Mouse (Mus musculus) T-helper 1 cell (primary cell): Measurements from ENCODE around the gene Wdtc1.

ENCODE experiments used
- in situ Hi-C: fragments of 300-600 bp; cut with MboI, MseI; formaldehyde crosslinking; loops from one replicate; pipeline ENCODE4 v1.15.1; 2025; ENCODE audit warnings: high pct_unique_total_duplicates

Wdtc1 gene

GRCm38 (mm10) chr4:133255392-133255791, 97.9 kb downstream of the Wdtc1 start:
- in situ Hi-C loops: no loop called here

DNA sequence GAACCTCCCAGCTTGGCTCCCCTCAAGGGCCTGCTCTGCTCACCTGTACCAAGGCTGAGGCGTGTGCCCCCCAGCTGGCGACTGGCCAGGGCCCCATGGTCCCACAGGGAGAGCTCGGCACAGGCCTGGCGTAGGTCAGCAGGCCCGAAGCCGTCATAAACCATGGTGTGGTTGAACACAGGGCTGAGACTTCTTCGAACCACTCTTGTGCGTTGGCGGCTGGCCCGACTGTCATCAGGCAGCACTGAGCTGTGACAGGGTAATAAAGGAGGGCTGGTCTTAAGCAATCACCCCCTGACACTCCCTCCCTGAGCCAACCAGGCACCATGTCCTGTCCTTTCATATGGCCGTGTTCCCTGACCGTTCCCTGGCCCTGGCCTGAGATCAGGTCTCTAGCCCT, 99.9 kb downstream of the Wdtc1 start:
- in situ Hi-C loops: no loop called here

DNA sequence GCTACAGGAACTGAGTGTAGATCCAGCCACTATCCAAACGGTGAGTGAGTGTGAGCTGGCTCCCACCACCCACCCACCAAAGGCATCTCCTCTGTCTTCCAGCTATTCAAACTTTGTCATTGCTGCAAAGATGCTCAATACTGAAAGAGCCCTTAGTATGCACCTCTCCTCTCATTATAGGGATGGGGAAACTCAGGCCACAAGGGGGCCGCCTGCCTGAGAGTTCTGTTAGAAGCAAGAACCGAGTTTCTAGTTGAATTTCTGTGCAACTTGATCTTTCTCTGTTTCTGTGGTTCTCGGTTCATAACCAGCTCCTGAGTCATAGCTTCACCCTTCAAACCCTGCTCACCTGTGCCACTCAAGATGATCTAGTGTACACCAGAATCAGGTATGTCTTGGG, 101.2 kb downstream of the Wdtc1 start:
- in situ Hi-C loops: no loop called here

GRCm38 (mm10) chr4:133251214-133251613, 102.1 kb downstream of the Wdtc1 start:
- in situ Hi-C loops: no loop called here

DNA sequence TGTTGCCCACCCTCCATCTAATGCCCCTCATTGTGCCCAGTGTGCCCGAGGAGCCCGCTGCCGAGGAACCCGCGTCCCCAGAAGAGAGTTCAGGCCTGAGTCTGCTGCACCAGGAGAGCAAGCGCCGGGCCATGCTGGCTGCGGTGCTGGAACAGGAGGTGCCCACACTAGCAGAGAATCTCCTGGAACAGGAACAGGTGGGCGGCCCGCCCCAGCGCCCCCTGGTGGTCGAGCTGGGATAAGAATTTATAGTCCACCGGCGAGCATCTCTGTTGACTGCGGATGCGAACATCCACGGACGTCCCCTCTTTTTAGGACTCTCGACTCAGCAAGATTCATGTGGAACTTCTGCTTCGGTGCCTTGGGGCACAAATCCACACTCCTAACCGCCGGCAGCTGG, 102.7 kb downstream of the Wdtc1 start:
- in situ Hi-C loops: no loop called here

DNA sequence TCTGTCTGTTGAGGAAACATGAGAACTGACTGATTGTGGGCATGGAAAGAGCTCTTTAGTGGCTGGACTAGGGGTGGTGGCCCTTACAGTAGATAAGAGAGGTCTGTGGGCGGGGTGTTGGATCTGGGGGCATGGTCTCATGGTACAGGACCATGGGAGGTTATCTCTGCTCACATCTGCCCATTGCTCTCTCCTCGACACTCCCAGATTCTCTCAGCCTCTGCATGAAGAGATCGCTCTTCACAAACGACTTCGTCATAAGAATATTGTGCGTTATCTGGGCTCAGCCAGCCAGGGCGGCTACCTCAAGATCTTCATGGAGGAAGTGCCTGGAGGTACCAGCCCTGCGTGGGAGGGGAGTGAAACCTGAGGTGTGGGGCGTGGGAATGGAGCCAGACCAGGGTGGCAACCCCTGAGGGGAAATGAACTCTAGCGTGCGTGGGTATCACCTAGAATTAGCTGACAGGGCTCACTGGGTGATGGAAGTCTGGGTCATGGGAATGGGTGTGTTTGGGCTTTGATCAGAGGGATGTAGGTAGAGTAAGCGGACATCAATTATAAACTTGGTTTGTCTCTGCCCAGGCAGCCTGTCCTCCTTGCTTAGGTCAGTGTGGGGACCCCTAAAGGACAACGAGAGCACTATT, 105.4 kb downstream of the Wdtc1 start:
- in situ Hi-C loops: no loop called here

- in situ Hi-C loops: no loop called here
These were observed 106.2 kb downstream of the Wdtc1 start for GRCm38 (mm10) chr4:133247072-133247471.

- in situ Hi-C loops: no loop called here
These were observed 109.0 kb downstream of the Wdtc1 start for GRCm38 (mm10) chr4:133244289-133244688.

DNA sequence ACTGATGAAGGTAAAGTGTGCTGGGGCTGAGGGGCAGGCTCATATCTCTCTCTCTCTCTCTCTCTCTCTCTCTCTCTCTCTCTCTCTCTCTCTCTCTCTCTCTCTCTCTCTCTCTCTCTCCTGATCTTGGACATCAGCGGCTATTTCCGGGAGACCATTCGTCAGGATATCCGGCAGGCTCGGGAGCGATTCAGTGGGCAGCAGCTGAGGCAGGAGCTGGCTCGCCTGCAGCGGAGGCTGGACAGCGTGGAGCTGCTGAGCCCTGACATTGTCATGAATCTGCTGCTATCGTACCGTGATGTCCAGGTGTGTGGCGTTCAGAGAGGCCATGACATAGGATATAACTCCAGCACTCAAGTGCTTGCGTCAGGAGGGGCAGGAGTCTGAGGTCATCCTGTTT, 109.7 kb downstream of the Wdtc1 start:
- in situ Hi-C loops: no loop called here

DNA sequence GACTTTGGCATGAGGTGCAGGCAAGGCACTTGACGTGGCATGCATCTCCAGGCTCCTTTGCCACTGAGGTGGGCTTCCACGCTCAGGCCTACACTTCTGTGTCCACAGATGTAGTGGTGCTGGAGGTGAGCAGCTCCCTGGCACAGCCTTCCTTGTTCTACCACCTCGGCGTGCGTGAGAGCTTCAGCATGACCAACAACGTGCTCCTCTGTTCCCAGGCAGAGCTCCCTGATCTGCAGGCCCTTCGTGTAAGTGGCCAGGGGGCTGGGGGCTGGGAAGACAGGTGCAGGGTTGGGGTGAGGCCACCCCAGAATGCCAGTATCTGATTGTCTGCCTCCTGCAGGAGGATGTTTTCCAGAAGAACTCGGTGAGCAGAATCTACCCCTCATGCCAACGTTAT, 110.6 kb downstream of the Wdtc1 start:
- in situ Hi-C loops: no loop called here
